Mouse (Mus musculus): ENCODE data around the gene B4galt2.

Gene B4galt2

GRCm38 (mm10) chr4:117906196-117906595, 22.9 kb upstream of the B4galt2 start:
- no peak for DNase-seq

- no peak for DNase-seq
Measured at GRCm38 (mm10) chr4:117904761-117905160, 21.5 kb upstream of the B4galt2 start.

GRCm38 (mm10) chr4:117904094-117904493, 20.8 kb upstream of the B4galt2 start:
- no peak for DNase-seq

GRCm38 (mm10) chr4:117898111-117898510, 14.8 kb upstream of the B4galt2 start:
- DNase-seq: no peak

- DNase-seq: no peak
Measured at GRCm38 (mm10) chr4:117896031-117896430, 12.7 kb upstream of the B4galt2 start.

GRCm38 (mm10) chr4:117895339-117895738, 12.1 kb upstream of the B4galt2 start:
- DNase-seq: no peak

- DNase-seq: no peak
Measured at GRCm38 (mm10) chr4:117894601-117895000, 11.3 kb upstream of the B4galt2 start.

GRCm38 (mm10) chr4:117893376-117893775, 10.1 kb upstream of the B4galt2 start:
- DNase-seq: no peak

- DNase-seq: peak; percentile 66 to 79
Measured at GRCm38 (mm10) chr4:117891738-117892161, 8.5 kb upstream of the B4galt2 start, which contains the start of gene Dph2. Gene Dph2, minus strand, starts transcription at chr4:117892032.

GRCm38 (mm10) chr4:117890750-117891149, 7.5 kb upstream of the B4galt2 start:
- no peak for DNase-seq

GRCm38 (mm10) chr4:117890031-117890430, 6.7 kb upstream of the B4galt2 start:
- DNase-seq: no peak

- DNase-seq: no peak
Measured at GRCm38 (mm10) chr4:117889471-117889870, 6.2 kb upstream of the B4galt2 start.

- no peak for DNase-seq
Measured at GRCm38 (mm10) chr4:117887920-117888319, 4.6 kb upstream of the B4galt2 start.

GRCm38 (mm10) chr4:117887133-117887532, 3.8 kb upstream of the B4galt2 start, which contains the start of gene Atp6v0b:
Gene Atp6v0b, minus strand, starts transcription at chr4:117887333.
- DNase-seq: peak; percentile 86 to 91

- DNase-seq: no peak
Measured at GRCm38 (mm10) chr4:117886644-117887043, 3.4 kb upstream of the B4galt2 start.

GRCm38 (mm10) chr4:117885994-117886393, 2.7 kb upstream of the B4galt2 start:
- no peak for DNase-seq

- no peak for DNase-seq
Measured at GRCm38 (mm10) chr4:117885093-117885492, 1.8 kb upstream of the B4galt2 start.

GRCm38 (mm10) chr4:117884146-117884545, 859 bp upstream of the B4galt2 start:
- DNase-seq: no peak

GRCm38 (mm10) chr4:117878703-117879102, 4.6 kb downstream of the B4galt2 start:
- DNase-seq: no peak

GRCm38 (mm10) chr4:117878301-117878700, 5.0 kb downstream of the B4galt2 start:
- DNase-seq: peak; percentile 53 to 54

GRCm38 (mm10) chr4:117873615-117874014, 9.7 kb downstream of the B4galt2 start:
- DNase-seq: no peak

- DNase-seq: no peak
Measured at GRCm38 (mm10) chr4:117872471-117872886, 10.8 kb downstream of the B4galt2 start, which contains the start of gene Ccdc24. Gene Ccdc24, minus strand, starts transcription at chr4:117872557.

GRCm38 (mm10) chr4:117871787-117872186, 11.5 kb downstream of the B4galt2 start:
- DNase-seq: no peak

- no peak for DNase-seq
Measured at GRCm38 (mm10) chr4:117870437-117870836, 12.8 kb downstream of the B4galt2 start.

GRCm38 (mm10) chr4:117869317-117869716, 14.0 kb downstream of the B4galt2 start:
- DNase-seq: no peak

All from thymus, adult 18-20 months (tissue).